Mouse (Mus musculus) layer of hippocampus, adult 9-11 months (tissue): Measurements from ENCODE around the gene Canx.
A peak's percentile ranks its signal among the peaks of the same experiment; 100 is the strongest.

Experiments
- DNase-seq: peaks from one replicate; pipeline ENCODE4 v3.0.0; 2022

Canx gene

DNA sequence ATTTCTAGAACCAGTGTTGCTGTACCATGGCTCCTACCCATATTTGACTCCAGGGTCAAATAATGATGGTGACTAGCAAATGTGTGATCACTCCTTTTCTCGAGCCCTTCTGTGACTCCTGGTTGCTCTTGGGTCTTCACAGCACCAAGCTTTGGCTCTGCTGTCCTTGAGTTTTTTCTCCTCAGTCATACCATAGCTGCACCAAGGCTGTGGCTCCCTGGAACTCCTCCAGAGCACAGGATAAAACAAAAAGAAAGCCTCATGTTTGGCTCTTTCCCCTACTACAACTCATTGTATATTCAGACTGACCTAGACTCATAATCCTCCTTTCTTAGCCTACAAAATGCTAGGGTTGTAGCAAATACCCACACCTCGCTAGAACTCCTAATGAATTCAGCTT, 52.7 kb downstream of the Canx start:
- DNase-seq = no peak

DNA sequence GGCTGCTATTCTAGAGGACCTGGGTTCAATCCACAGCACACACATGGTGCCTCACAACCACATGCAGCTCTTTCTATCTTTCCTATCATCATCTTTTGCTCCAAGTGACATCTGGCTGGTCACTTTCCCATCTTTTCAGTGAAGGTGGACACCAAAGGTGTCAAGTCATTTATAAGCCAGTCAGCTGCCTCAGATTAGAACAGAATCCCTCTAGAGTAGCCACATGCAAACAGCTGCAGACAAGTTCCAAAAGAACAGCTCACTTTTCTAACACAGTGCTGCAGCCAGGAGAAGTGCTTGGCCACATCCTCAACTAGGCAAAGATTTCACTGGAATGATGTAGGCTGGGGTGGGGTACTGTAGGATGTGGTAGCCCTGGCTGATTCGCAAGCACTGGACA, 55.6 kb downstream of the Canx start:
- no peak for DNase-seq

DNA sequence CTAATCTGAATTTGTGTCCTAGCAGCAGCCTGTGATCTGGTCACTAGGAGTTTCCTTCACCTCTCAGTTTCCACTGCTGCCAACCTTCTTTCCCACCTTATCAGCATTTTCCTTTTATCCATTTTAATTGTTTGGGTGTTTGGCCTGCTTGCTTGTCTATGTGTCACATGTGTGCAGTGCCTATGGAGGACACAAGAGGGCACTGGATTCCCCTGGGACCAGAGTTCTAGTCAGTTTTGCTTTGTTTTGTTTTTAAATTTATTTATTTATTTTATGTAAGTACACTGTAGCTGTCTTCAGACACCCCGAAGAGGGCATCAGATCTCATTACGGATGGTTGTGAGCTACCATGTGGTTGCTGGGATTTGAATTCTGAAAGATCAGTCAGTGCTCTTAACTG, 56.3 kb downstream of the Canx start:
- DNase-seq = no peak

DNA sequence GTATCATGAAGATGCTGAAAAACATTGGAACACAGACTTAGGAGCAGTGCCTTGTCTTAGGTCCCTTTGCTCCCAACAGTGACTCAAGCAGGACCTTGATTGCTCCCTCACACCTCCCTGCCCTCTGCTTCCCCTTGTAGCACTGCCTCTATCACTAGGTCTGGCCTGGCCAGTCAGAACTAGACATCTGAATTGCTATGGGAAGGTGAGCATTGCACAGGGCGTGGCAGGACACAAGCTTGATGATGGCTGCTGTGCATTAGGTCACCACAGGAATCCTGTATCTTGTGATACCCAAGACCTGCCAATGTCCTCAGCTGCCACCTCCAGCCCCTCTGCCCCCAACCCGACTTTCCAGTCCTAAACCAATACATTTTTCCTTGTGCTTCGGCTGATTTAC, 58.5 kb downstream of the Canx start:
- DNase-seq = no peak

DNA sequence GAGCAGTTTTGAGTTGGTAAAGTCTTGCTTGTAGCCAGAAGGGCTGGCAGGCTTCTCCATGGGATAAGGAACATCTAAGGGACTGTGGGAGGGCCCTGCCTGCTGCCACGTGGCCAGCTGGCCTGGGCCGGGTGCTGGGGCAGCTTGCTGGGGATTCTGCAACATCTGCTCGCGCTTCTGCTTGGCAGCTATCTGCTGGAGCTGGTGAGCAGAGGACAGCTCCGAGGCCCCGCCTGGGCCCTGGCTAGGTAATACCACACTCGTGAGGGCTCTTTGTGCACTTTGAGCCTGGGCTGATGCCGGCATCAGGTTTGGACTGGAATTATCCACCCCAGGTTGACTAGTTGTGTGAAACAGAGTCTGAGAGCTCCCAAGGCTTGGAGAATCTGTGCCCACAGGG, 59.5 kb downstream of the Canx start:
- DNase-seq = peak; percentile 47

DNA sequence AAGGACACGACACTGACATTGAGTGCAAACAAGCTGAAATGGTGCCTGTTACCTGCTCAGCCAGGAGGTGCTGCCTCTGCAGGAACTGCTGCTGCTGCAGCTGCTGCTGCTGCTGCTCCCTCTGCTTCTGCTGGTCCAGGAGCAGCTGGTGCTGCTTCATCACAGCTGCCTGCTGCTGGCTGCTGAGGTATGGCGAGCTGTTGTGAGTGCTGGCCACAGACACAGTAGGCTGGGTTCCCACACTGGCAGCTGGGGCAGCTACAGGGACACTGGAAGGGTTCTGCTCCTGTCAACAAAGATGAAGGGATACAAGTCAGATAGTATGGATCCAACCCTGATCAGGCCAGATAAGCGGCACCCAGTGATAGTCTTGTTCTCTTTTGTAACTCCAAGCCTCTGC, 62.3 kb downstream of the Canx start:
- DNase-seq = no peak

DNA sequence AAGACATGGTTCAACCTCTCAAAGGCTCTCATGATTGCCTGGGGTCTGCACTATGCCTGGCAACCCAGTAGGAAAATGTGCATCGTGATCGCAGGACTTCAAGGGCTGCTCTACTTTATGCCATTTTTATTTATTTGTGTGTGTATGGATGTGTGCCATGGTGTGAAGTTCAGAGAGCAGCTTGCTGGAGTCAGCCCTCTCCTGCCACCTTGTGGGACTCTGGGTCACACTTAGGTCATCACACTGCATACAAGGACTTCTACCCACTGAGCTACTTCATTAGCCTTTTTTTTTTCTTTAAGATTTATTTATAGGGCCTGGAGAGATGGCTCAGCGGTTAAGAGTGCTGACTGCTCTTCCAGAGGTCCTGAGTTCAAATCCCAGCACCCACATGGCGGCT, 63.5 kb downstream of the Canx start:
- DNase-seq = no peak

DNA sequence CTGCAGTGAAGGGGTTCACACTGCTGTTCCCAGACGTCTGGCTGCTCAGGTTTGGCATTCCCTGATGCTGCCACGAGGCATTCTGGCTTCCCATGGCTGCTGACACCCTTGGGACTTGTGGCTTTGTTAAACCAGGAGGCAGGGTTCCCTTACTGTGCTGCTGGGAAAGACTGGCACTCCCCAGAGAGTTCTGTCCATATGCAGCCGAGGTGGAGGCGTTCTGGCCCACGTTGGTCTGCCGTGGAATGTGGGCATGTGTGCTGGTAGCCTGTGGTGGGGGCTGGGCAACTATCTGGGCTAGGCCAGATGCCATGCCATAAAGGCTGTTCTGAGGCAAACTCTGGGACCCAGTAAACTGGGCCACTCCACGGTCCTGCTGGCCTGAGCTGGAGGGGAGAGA, 67.2 kb downstream of the Canx start:
- DNase-seq = peak; percentile 79

DNA sequence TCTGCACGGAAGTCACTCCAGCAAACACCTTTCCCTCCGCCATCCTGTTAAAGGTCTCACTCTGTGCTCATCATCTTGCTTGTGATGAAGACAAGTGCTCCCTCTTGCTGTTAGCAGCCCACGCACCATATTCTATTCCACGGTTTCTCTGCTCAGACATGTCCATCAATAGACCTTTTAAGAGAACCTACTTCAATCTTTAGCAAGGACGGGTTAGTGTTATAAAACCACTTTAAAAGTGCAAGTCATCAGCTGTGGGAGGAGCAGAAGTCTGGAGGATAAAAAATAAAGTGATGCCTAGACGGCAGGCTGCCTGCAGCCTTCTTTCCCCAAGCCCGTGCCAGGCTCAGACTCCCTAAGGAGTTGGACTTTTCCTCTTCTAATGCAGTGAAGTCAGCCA, 68.9 kb downstream of the Canx start:
- DNase-seq = no peak

DNA sequence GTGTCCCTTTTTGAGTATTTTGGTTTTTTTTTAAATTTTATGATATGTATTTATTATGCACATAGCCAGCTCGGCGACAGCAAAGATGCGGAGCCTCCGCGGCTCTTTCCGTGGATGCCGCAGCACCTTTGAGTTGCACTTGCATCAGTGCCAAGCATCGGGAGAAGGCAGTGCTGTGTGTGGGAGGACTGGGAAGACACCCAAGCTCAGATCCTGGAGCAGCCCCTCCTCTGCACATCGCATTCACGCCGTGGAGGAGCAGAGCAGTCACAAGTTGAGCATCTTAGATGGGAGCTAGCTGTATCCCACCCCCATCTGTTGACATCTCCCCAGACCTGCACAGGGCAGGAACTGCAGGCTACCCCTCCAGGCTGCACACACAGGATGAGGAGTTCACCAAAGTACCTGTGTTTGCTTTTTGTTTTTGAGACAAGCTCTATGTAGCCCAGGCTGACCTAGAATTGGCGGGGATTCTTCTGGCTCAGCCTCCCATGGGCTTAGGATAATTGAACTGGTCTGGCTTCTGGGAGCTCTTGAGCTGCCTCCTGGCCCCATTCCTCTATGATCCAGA, 71.4 kb downstream of the Canx start:
- DNase-seq = peak; percentile 87

DNA sequence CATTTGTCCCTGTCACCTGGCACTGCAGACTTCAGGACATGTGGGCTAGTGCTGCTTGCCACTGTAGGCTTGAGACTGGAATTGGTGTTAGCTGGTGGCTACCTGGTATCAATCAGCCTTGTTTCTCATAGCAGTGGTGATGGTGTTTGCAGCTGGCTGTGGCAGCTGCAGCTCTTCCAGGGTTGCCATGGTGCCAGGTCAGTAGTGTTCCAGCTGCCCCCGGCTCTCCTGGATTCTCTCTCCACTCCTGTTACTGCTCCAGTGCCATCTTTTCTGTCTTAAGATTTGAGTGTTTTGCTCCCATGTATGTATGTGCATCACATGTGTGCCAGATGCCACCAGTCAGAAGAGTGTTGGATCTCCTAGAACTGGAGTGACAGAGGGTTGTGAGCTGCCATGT, 72.1 kb downstream of the Canx start:
- DNase-seq = no peak

DNA sequence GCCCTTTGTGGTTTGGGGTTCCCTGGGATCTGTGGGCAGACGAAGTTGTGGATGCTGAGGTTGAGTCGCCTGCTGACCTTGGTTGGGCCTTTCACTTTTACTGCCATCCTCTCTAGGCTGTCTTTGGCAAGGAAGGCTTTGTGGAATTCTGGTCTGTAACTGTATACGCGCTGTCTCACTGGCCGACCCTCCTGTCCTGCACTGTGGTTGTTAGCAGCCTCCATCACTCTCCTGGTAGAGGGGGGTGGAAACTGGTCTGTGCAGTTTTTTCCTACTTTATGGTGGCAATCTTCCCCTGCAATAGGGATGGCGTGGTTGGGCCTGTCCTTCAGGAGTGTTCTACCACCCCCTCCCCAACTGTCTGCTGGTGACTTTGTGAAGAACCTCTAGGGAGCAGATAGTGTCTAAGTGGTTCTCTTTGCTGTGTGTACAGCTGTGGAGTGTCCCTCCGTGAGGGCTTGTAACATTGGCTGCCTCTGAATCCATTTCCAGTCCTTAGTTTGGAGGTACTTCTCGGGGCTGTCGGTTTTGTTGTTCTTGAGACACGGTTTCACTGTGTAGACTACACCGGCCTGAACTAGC, 72.7 kb downstream of the Canx start:
- DNase-seq = no peak

DNA sequence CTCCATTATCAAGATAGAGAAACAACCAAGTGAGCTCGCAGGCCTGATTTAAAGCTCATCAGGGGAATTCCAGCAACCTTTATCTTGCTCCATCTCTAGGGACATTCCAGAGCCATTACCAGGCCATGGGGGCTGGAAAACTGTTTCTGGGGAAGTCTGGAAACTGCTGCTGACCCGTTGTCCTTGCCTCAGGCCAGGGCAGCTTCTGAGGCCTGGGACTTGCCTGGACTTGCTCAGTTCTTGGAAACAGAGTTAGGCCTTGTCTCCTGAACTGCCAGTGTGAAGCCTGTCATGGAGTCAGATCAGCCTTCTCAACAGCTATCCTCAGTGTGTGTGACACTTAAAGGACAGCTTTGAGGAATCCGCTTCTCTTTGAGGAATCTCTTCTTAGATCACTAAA, 73.3 kb downstream of the Canx start:
- no peak for DNase-seq

DNA sequence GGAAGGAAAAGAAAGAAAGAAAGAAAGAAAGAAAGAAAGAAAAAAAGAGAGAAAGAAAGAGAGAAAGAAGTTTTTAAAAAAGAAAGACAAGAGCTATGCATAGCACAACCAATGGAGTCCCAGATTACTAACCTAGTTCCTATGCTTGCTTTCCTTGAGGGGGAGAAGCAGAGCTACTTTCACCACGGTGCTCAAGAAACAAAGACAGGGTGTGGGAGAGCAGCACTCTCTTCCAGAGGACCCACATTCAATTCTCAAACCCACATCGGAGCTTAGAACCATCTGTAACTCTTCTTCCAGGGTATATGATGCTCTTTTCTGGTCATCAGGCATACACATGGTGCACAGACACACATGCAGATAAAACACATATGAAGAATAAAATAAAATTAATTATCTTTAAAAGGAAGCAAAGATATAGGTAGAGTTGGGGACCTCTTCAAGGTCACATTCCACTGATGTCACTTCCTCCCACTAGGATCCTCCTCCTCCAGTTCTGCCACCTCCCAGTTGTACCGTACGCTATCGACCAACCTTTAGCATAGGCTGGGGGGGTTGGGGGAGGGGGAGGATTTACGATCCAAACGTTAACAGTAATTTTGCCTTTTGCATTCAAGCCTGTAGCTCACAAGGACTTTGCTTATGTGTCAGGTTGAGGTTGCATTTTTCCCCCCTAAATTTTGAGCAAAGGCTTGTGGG, 76.9 kb downstream of the Canx start:
- DNase-seq = no peak

DNA sequence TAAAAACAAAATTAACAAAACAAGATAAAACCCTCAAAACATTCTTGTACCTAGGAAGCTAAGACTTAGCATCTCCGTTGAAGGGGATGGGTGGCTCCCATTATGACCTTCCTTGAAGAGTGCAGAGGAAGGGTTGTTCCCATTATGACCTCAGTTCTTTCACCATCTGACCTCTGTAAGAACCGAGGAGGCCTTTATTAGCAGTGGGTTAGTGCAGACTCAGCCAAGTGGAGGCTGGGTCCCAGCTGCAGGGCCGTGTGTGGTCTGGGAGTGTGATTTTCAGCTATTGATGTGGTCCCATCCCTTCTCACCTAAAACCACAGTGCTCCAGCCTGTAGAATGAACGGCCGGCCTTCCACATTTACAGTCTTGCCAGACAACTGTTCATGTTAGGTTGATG, 80.2 kb downstream of the Canx start:
- DNase-seq = no peak
